Mouse (Mus musculus): ENCODE measurements at regions not wholly inside any gene's neighbourhood (a gene's known extent, or its start where the extent isn't known, plus 50 kb on each side); places are given as distances from the start of the nearest gene placed in this dataset.

DNA sequence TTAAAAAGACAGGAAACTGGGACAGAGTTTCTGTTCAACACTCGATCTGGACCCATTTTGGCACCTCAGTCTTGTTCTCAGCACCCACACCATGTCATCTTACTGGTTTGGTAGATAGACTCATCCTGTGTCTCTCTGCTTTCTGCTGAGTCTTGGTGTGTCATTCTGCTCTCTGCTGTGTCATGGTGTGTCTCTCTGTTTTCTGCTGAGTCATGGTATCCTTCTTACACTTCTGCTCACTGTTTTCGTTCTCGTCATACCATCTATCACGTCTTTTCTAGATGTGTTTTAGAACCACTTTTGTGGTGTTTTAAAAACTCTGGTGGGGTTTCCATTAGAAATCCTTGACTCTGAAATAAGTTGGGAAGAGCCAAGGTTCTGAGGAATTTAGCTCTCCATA lies 393.7 kb upstream of the Adamts16 start:
- no peaks in the 10 kb centered on the region for H3K36me3 ChIP-seq (replicated peaks in 1 of 2; ENCODE audit: control insufficient read depth in 1 of 2, insufficient read depth in 1 of 2, low read length in 1 of 2)
- no peaks in the 10 kb centered on the region for H3K79me2 ChIP-seq (replicated peaks; ENCODE audit: control insufficient read depth, extremely low read depth, insufficient read depth, poor library complexity, severe bottlenecking)
- in situ Hi-C loops (cut with MboI; ENCODE audit: low pct_ligation_motif_present, low pct_unique_long_range_greater_than_20kb, low sequenced_read_pairs) (no loop called here), dilution Hi-C loops (cut with MboI; ENCODE audit: extremely low pct_ligation_motif_present, extremely low pct_unique_long_range_greater_than_20kb, low sequenced_read_pairs) (no loop called here)
- no peak overlapping the region for H3K4me3 ChIP-seq (replicated peaks in 1 of 3; ENCODE audit: low read depth in 2 of 3, low read length in 2 of 3, poor library complexity in 1 of 3)
- no peaks in the 10 kb centered on the region for H3K9me3 ChIP-seq (replicated peaks; ENCODE audit: low read length)
- no peaks in the 10 kb centered on the region for H3K27me3 ChIP-seq (replicated peaks)
- H3K9ac ChIP-seq (ENCODE audit: insufficient read depth, low read depth), result no peak overlapping the region
- no peak for DNase-seq (ENCODE audit: extremely low read depth)
- no peak overlapping the region for H3K4me2 ChIP-seq (ENCODE audit: insufficient read depth, low read depth, poor library complexity, severe bottlenecking)
- peaks cover 0 to 15% of the 10 kb centered on the region in 2 experiments; a peak in 1 of 4 replicates for H3K4me1 ChIP-seq (ENCODE audit: control insufficient read depth in 1 of 2, insufficient read depth in 2 of 2)
- peak; percentile 88 for TF ChIP-seq MAFK (IDR thresholded peaks at IDR 0.05; ENCODE audit: insufficient replicate concordance, low read length)
- no peak for TF ChIP-seq ZC3H11A (IDR thresholded peaks at IDR 0.05; ENCODE audit: low read depth, low read length)
- no peak for TF ChIP-seq USF1 (IDR thresholded peaks at IDR 0.05; ENCODE audit: low read depth, low read length)
- H3K27ac ChIP-seq (ENCODE audit: insufficient read depth, low read depth), result no peak overlapping the region

DNA sequence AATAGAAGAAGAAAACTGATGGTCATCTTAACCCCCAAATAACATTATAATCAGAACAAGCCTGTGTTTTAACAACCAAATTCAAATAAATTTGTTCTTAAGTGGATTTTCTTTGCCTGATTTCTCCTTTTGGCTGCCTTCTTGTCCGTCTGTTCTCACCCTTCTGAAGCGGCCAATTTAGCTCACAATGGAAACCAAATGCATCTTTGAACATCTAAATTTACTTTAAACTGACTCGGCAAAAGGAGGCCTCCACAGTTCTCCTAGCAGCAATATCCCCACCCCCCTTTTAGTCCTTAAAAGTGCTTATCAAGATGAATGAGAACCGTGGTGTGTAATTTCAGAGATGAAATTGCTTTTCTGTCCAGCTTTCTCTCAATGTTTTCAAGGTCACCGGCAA lies 389.6 kb upstream of the Adamts16 start:
- no peak overlapping the region for H3K27ac ChIP-seq (ENCODE audit: insufficient read depth, low read depth)
- peaks cover 0 to 15% of the 10 kb centered on the region in 2 experiments; a peak in 1 of 4 replicates for H3K4me1 ChIP-seq (ENCODE audit: control insufficient read depth in 1 of 2, insufficient read depth in 2 of 2)
- H3K4me2 ChIP-seq (ENCODE audit: insufficient read depth, low read depth, poor library complexity, severe bottlenecking), result no peak overlapping the region
- H3K9me3 ChIP-seq (replicated peaks; ENCODE audit: low read length), result no peaks in the 10 kb centered on the region
- H3K4me3 ChIP-seq (replicated peaks in 1 of 3; ENCODE audit: low read depth in 2 of 3, low read length in 2 of 3, poor library complexity in 1 of 3), result no peak overlapping the region
- no peak overlapping the region for H3K9ac ChIP-seq (ENCODE audit: insufficient read depth, low read depth)
- no peaks in the 10 kb centered on the region for H3K36me3 ChIP-seq (replicated peaks in 1 of 2; ENCODE audit: control insufficient read depth in 1 of 2, insufficient read depth in 1 of 2, low read length in 1 of 2)
- in situ Hi-C loops (cut with MboI; ENCODE audit: low pct_ligation_motif_present, low pct_unique_long_range_greater_than_20kb, low sequenced_read_pairs), result no loop called here
- TF ChIP-seq MYC (IDR thresholded peaks at IDR 0.05; ENCODE audit: low read depth, low read length) (no peak), UBTF (IDR thresholded peaks at IDR 0.05; ENCODE audit: low read depth, low read length) (no peak), TCF12 (IDR thresholded peaks at IDR 0.05; ENCODE audit: low read depth, low read length) (no peak), SIN3A (IDR thresholded peaks at IDR 0.05; ENCODE audit: low read length) (no peak), ETS1 (conservative IDR thresholded peaks at IDR 0.05; ENCODE audit: low read depth, low read length) (no peak), MEF2A (IDR thresholded peaks at IDR 0.05; ENCODE audit: borderline replicate concordance, low read depth, low read length) (no peak), ELF1 (IDR thresholded peaks at IDR 0.05; ENCODE audit: low read depth, low read length) (no peak), NELFE (IDR thresholded peaks at IDR 0.05; ENCODE audit: low read depth, low read length) (no peak), SMC3 (IDR thresholded peaks at IDR 0.05; ENCODE audit: low read depth, low read length) (no peak), JUND (conservative IDR thresholded peaks at IDR 0.05; ENCODE audit: low read depth, low read length) (no peak), POLR2A (IDR thresholded peaks at IDR 0.05; ENCODE audit: low read depth, low read length) (no peak), RAD21 (IDR thresholded peaks at IDR 0.05; ENCODE audit: low read depth, low read length) (no peak), CHD1 (IDR thresholded peaks at IDR 0.05; ENCODE audit: low read depth, low read length) (no peak), POLR2AphosphoS2 (IDR thresholded peaks at IDR 0.05; ENCODE audit: low read depth, low read length) (no peak)
- dilution Hi-C loops (cut with MboI; ENCODE audit: extremely low pct_ligation_motif_present, extremely low pct_unique_long_range_greater_than_20kb, low sequenced_read_pairs), result no loop called here
- DNase-seq (ENCODE audit: extremely low read depth), result no peak
- H3K79me2 ChIP-seq (replicated peaks; ENCODE audit: control insufficient read depth, extremely low read depth, insufficient read depth, poor library complexity, severe bottlenecking), result no peaks in the 10 kb centered on the region
- no peaks in the 10 kb centered on the region for H3K27me3 ChIP-seq (replicated peaks)

Data from CH12.LX (cell line).